Mouse (Mus musculus) lung, embryonic 15.5 days (tissue): ENCODE data around the gene Arnt. TPM values are rescaled to one million over a fixed set of nuclear protein-coding genes. Genes with fewer than 3 reads are reported as not detected.

Experiments used
- ATAC-seq: fragments of 200-750 bp; cut with Nextera tagmentation; 2 replicates; pipeline ENCODE4 v1.8.0; 2017; ENCODE audit warnings: moderate number of reproducible peaks, borderline replicate concordance; ENCODE audit not compliant: low FRiP score, low TSS enrichment; ENCODE audit errors: extremely low read depth
- H3K27ac ChIP-seq: fragments of 300-500 bp; sonication (generic); 2 replicates; pipeline ENCODE4 v1.5.1; 2015; ENCODE audit warnings: moderate library complexity, mild to moderate bottlenecking, inconsistent platforms
- H3K27me3 ChIP-seq: fragments of 300-500 bp; sonication (generic); 2 replicates; pipeline ENCODE4 v1.6.1; 2015; ENCODE audit warnings: inconsistent platforms
- H3K36me3 ChIP-seq: fragments of 300-500 bp; sonication (generic); 2 replicates; pipeline ENCODE4 v1.6.1; 2015; ENCODE audit warnings: inconsistent platforms
- H3K4me1 ChIP-seq: fragments of 300-500 bp; sonication (generic); 2 replicates; pipeline ENCODE4 v1.6.1; 2015; ENCODE audit warnings: inconsistent platforms
- H3K4me2 ChIP-seq: fragments of 300-500 bp; sonication (generic); 2 replicates; pipeline ENCODE4 v1.6.1; 2015; ENCODE audit warnings: inconsistent platforms, mild to moderate bottlenecking, moderate library complexity
- H3K4me3 ChIP-seq: fragments of 300-500 bp; sonication (generic); 2 replicates; pipeline ENCODE4 v1.5.1; 2015; ENCODE audit warnings: mild to moderate bottlenecking, inconsistent platforms
- H3K9ac ChIP-seq: fragments of 300-500 bp; sonication (generic); 2 replicates; pipeline ENCODE4 v1.6.1; 2015; ENCODE audit warnings: inconsistent platforms
- H3K9me3 ChIP-seq: fragments of 300-500 bp; sonication (generic); 2 replicates; pipeline ENCODE4 v1.6.1; 2016; ENCODE audit warnings: inconsistent platforms
- WGBS: fragments of 180-500 bp; shearing (Covaris S2); methylation state at CpG from one replicate; pipeline ENCODE4 v1.1.7; 2015; 5-methylcytosine and 5-hydroxymethylcytosine counted together
- polyA plus RNA-seq: library from polyadenylated mRNA; unstranded; fragments of >200 nt; fragmentation: Nextera tagmentation; extraction: Ambion mirVana; gene quantifications from 2 replicates; pipeline ENCODE4 v1.2.1, GENCODE M21; 2015

Arnt gene
- polyA plus RNA-seq, 1 experiment from 2014 or later: 48.0 TPM

- WGBS: 79% methylated on average over 3 of the region's 3 CpGs
- ATAC-seq: peak; percentile 32; the same call in 1 of the 2 replicates
- Histone ChIP-seq H3K4me1 (0 out of 2 replicates have a peak, but pooled peaks cover 5% of the 10 kb centered on the region), H3K4me2 (no peak overlapping the region), H3K9ac (no peak overlapping the region), H3K36me3 (no peaks in the 10 kb centered on the region), H3K27ac (no peak overlapping the region), H3K27me3 (no peaks in the 10 kb centered on the region), H3K4me3 (no peak overlapping the region), H3K9me3 (no peaks in the 10 kb centered on the region)
Measured at GRCm38 (mm10) chr3:95516614-95517041, 82.4 kb downstream of the Arnt start.

DNA sequence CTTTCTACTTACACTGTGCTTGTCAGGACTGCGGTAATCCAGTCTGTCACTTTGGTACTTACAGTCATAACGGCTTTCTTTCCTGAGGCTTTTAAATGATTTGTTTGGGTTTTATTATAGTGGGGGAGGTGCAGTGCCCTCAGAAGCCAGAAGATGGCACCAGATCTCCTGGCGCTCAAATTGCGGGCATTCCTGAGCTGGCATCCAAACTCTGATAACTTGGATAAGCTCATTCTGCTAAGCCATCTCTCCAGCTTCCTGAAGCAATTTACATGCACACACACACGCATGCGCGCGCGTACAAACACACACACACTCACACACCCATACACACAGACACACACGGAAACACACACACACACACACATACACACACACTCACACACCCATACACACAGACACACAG lies 83.3 kb downstream of the Arnt start:
- no peak overlapping the region for H3K4me2 ChIP-seq
- 0 out of 2 replicates have a peak, but pooled peaks cover 5% of the 10 kb centered on the region for H3K4me1 ChIP-seq
- no peaks in the 10 kb centered on the region for H3K36me3 ChIP-seq
- H3K27me3 ChIP-seq: no peaks in the 10 kb centered on the region
- 14% methylated on average over 10 of the region's 10 CpGs for WGBS
- no peak overlapping the region for H3K9ac ChIP-seq
- no peak overlapping the region for H3K27ac ChIP-seq
- no peak overlapping the region for H3K4me3 ChIP-seq
- ATAC-seq: peak; percentile 61
- no peaks in the 10 kb centered on the region for H3K9me3 ChIP-seq

DNA sequence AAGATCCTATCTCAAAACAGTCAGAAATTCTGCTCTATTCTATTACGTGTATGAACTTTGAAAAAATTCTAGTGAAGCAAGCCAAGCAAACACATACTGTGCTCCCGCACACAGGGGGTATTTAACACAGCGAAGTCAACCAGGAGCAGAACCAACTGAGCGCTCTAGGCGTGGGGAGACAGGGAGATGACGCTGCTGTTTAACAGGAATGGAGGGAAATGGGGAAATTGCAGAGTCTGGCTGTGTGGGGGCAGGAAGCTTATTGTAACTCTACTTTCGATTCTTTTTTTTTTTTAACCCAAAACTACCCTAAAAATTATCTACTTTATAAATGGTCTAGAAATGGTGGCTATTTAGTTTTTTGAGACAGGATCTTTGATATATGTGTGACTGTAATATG lies 84.7 kb downstream of the Arnt start:
- Histone ChIP-seq H3K27me3 (no peaks in the 10 kb centered on the region), H3K36me3 (no peaks in the 10 kb centered on the region), H3K4me2 (no peak overlapping the region), H3K9ac (no peak overlapping the region), H3K4me1 (0 out of 2 replicates have a peak, but pooled peaks cover 5% of the 10 kb centered on the region), H3K9me3 (no peaks in the 10 kb centered on the region), H3K27ac (no peak overlapping the region), H3K4me3 (no peak overlapping the region)
- no peak for ATAC-seq
- WGBS: 68% methylated on average over 7 of the region's 7 CpGs

DNA sequence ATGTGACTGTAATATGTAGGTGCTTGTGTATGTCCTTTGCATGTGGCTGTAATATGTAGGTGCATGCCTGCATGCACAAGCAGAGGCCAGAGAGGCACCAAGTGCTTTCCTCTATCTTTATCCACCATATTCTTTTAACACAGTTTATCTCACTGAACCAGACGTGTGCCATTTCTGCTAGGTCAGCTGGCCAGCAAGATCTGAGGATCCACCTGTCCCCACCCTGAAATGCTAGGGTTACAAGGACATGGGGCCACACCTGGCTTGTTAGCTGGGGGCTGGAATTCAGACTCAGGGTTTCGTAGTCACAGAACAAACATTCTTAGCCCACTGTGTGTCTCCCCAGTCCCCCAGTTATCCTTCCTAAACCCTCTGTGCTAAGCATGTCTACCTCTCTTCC lies 85.1 kb downstream of the Arnt start:
- Histone ChIP-seq H3K4me1 (0 out of 2 replicates have a peak, but pooled peaks cover 5% of the 10 kb centered on the region), H3K4me2 (no peak overlapping the region), H3K4me3 (no peak overlapping the region), H3K36me3 (no peaks in the 10 kb centered on the region), H3K27me3 (no peaks in the 10 kb centered on the region), H3K9ac (no peak overlapping the region), H3K27ac (no peak overlapping the region), H3K9me3 (no peaks in the 10 kb centered on the region)
- whole genome bisulfite sequencing: 68% methylated on average over 2 of the region's 2 CpGs
- peak; percentile 56; the same call in 1 of the 2 replicates for ATAC-seq

- Histone ChIP-seq H3K27ac (no peak overlapping the region), H3K4me3 (no peak overlapping the region), H3K4me2 (no peak overlapping the region), H3K36me3 (no peaks in the 10 kb centered on the region), H3K4me1 (0 out of 2 replicates have a peak, but pooled peaks cover 5% of the 10 kb centered on the region), H3K9ac (no peak overlapping the region), H3K9me3 (no peaks in the 10 kb centered on the region), H3K27me3 (no peaks in the 10 kb centered on the region)
- no peak for ATAC-seq
- WGBS: 81% methylated on average over 3 of the region's 3 CpGs
Measured at GRCm38 (mm10) chr3:95520100-95520499, 85.9 kb downstream of the Arnt start.

DNA sequence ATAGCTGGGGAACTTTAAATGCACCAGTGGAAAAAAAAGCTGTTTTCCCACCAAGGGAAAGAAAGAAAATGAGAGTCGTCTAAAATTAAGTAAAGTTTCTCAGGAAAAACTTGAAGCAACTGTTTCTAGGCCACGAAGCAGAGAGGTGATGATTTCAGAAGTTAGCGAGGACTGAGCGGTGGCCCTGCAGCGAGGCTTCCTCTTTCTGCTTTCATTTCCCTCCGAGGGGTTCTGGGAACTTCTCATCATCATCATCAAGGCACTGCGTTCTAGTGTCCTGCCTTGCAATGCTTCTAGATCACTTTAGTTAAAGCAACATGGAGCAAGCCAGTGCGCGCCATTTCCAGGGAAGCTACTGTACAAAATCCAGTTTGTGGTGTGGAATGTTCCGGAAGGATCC lies 87.0 kb downstream of the Arnt start:
- ATAC-seq: no peak
- 87% methylated on average over 10 of the region's 10 CpGs for WGBS
- Histone ChIP-seq H3K4me1 (0 out of 2 replicates have a peak, but pooled peaks cover 5% of the 10 kb centered on the region), H3K36me3 (no peaks in the 10 kb centered on the region), H3K27ac (no peak overlapping the region), H3K27me3 (no peaks in the 10 kb centered on the region), H3K4me2 (no peak overlapping the region), H3K9me3 (no peaks in the 10 kb centered on the region), H3K4me3 (no peak overlapping the region), H3K9ac (no peak overlapping the region)

DNA sequence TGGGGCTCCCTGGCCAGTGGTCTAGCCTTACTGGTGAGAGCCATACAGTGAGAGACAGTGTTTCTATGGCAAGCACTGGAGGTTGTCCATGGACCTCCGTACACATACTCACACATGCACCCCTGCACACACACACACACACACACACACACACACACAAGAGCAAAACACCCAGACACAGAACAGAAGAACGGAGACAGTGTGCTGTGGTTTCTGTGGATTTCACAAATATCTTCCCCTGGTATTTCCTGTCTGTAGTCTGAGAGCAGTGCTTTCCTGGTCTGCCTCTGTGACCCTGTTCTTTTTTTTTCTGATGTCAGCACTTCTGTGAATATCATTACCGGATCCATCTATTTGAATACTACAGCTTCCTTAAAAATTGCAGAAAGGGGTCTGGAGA lies 89.5 kb downstream of the Arnt start:
- H3K27ac ChIP-seq: no peak overlapping the region; the same call in 1 of the 2 replicates
- H3K9me3 ChIP-seq: no peaks in the 10 kb centered on the region
- H3K4me2 ChIP-seq: no peak overlapping the region
- H3K36me3 ChIP-seq: no peaks in the 10 kb centered on the region
- WGBS: 30% methylated on average over 3 of the region's 3 CpGs
- no peak for ATAC-seq
- H3K4me1 ChIP-seq: no peaks in the 10 kb centered on the region
- H3K27me3 ChIP-seq: no peaks in the 10 kb centered on the region
- H3K4me3 ChIP-seq: no peak overlapping the region
- no peak overlapping the region for H3K9ac ChIP-seq

GRCm38 (mm10) chr3:95524673-95525072 lies 90.5 kb downstream of the Arnt start:
- Histone ChIP-seq H3K27ac (no peak overlapping the region), H3K9me3 (no peaks in the 10 kb centered on the region), H3K9ac (no peak overlapping the region), H3K36me3 (no peaks in the 10 kb centered on the region), H3K27me3 (no peaks in the 10 kb centered on the region), H3K4me2 (no peak overlapping the region), H3K4me3 (no peak overlapping the region), H3K4me1 (no peaks in the 10 kb centered on the region)
- no peak for ATAC-seq
- 54% methylated on average over 2 of the region's 2 CpGs for WGBS

GRCm38 (mm10) chr3:95526111-95526510 lies 91.9 kb downstream of the Arnt start:
- no peak overlapping the region for H3K27ac ChIP-seq
- no peaks in the 10 kb centered on the region for H3K27me3 ChIP-seq
- H3K4me3 ChIP-seq: no peak overlapping the region
- H3K4me2 ChIP-seq: no peak overlapping the region
- no peak overlapping the region for H3K9ac ChIP-seq
- H3K4me1 ChIP-seq: no peaks in the 10 kb centered on the region
- H3K9me3 ChIP-seq: no peaks in the 10 kb centered on the region
- no peaks in the 10 kb centered on the region for H3K36me3 ChIP-seq
- no peak for ATAC-seq

GRCm38 (mm10) chr3:95526622-95527211 lies 92.5 kb downstream of the Arnt start, which contains the start of gene Ctss:
Gene Ctss, plus strand, starts transcription at chr3:95526786.
- no peak within 1 kb of the TSS for H3K9ac ChIP-seq
- ATAC-seq: no peak
- 81% methylated on average over 8 of the region's 8 CpGs for WGBS

DNA sequence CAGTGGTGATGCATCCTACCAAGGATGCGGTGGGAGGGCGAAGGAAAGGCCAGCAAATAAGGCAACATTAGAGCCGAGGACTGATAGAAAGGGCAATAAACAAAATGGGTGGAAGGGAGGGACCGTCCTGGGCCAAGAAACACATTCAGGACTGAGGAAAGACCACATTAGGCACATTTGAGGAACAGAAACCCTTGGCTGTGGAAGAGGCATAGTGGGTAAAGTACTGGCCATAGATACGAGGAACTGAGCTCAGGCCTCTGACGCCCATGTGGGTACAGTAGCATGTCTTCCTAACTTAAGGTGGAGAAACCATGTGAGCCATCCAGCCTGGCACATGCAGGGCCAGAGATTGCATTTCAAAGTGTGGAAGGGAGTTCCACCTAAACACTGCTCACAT lies 95.6 kb downstream of the Arnt start:
- no peak overlapping the region for H3K4me2 ChIP-seq
- WGBS: 77% methylated on average over 6 of the region's 6 CpGs
- H3K27me3 ChIP-seq: no peaks in the 10 kb centered on the region
- H3K4me1 ChIP-seq: no peaks in the 10 kb centered on the region
- H3K4me3 ChIP-seq: no peak overlapping the region
- no peaks in the 10 kb centered on the region for H3K9me3 ChIP-seq
- H3K9ac ChIP-seq: no peak overlapping the region
- H3K36me3 ChIP-seq: no peaks in the 10 kb centered on the region
- H3K27ac ChIP-seq: no peak overlapping the region
- no peak for ATAC-seq

More at GRCm38 (mm10) chr3:95526622-95527211, 92.5 kb downstream of the Arnt start, which contains the start of gene Ctss:
- Histone ChIP-seq H3K27ac (no peak within 1 kb of the TSS), H3K4me2 (no peak within 1 kb of the TSS), H3K4me3 (no peak within 1 kb of the TSS), H3K4me1 (no peaks in the 10 kb centered on the region), H3K27me3 (no peaks in the 10 kb centered on the region), H3K9me3 (no peaks in the 10 kb centered on the region), H3K36me3 (no peaks in the 10 kb centered on the region)

GRCm38 (mm10) chr3:95531025-95531424 lies 96.8 kb downstream of the Arnt start:
- Histone ChIP-seq H3K27me3 (no peaks in the 10 kb centered on the region), H3K9ac (no peak overlapping the region), H3K9me3 (no peaks in the 10 kb centered on the region), H3K4me2 (no peak overlapping the region), H3K27ac (no peak overlapping the region), H3K4me3 (no peak overlapping the region), H3K36me3 (no peaks in the 10 kb centered on the region), H3K4me1 (no peaks in the 10 kb centered on the region)
- 97% methylated on average over 1 of the region's 1 CpGs for WGBS
- ATAC-seq: no peak
